Mouse (Mus musculus): ENCODE results near the gene Taok1. TPM values are rescaled to one million over a fixed set of nuclear protein-coding genes. Genes with fewer than 3 reads are reported as not detected.

Gene Taok1
- total RNA-seq, 1 experiment: 60.8 TPM

DNA sequence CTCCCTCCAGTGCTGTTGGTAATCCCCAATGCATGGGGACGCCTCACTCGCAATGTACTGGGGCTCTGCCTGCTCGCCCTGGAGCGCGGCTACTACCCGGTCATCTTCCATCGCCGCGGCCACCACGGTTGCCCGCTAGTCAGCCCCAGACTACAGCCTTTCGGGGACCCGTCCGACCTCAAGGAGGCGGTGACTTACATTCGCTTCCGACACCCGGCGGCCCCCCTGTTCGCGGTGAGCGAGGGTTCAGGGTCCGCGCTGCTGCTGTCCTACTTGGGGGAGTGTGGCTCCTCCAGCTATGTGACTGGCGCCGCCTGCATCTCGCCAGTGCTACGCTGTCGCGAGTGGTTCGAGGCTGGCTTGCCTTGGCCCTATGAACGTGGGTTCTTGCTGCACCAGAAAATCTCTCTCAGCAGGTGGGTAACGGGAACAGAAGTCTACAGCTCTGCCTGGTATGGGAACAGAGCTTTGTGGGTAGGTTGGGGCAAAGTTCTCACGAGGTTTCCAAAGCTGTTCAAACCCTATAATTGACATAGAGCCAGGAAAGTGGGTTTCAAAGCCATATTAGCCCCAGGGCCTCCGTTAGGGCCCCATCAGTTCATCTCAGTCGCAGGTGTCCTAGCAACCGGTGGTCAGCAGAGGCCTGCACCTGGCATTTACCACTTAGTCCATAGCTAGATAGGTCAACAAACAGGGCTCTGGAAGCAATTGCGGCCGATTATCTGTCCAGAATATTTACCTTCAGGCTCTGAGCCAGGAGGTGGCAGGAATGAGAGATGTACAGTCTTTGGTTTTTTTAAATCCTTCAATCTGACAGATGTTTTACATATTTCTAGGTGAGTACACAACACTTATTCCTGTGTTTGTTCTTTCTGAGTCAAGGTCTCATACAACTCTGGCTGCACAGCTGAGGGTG lies 91.7 kb downstream of the Taok1 start, which contains the start of gene Trp53i13:
Gene Trp53i13 (minus strand): TSS at position 344 of the 916 bp plus-strand sequence.
- no peaks in the 10 kb centered on the region for H3K9me3 ChIP-seq (ENCODE audit: control insufficient read depth, insufficient read depth, low read depth, low read length)
- H3K4me1 ChIP-seq (ENCODE audit: control insufficient read depth in 2 of 2, insufficient read depth in 2 of 2, low read length in 2 of 2, poor library complexity in 1 of 2): peaks cover 2 to 10% of the 10 kb centered on the region in 2 experiments
- peak within 1 kb of the TSS; percentile 34 for H3K9ac ChIP-seq (ENCODE audit: insufficient read depth, low read depth, low read length, poor library complexity, severe bottlenecking)
- TF ChIP-seq MAFK (IDR thresholded peaks at IDR 0.05; ENCODE audit: insufficient read depth, low read depth, low read length): no peak
- TF ChIP-seq HCFC1 (IDR thresholded peaks at IDR 0.05; ENCODE audit: borderline replicate concordance, insufficient read depth, low read length): no peak
- no peak for TF ChIP-seq ZC3H11A (IDR thresholded peaks at IDR 0.05; ENCODE audit: borderline replicate concordance, low read depth, low read length)
- TF ChIP-seq ZNF384 (IDR thresholded peaks at IDR 0.05; ENCODE audit: low read depth, low read length): no peak
- no peak for TF ChIP-seq CHD2 (IDR thresholded peaks at IDR 0.05; ENCODE audit: low read depth, low read length)
- no peaks in the 10 kb centered on the region for H3K36me3 ChIP-seq (ENCODE audit: control insufficient read depth, insufficient read depth, low read length, poor library complexity, severe bottlenecking)
- no peak for DNase-seq (ENCODE audit: low read depth, low spot score)
- no peak within 1 kb of the TSS for H3K27ac ChIP-seq (ENCODE audit: insufficient read depth, low read depth, low read length, poor library complexity, severe bottlenecking)
- H3K4me3 ChIP-seq (ENCODE audit: insufficient read depth in 1 of 2, low read depth in 1 of 2, low read length in 2 of 2, poor library complexity in 1 of 2, severe bottlenecking in 1 of 2): peak within 1 kb of the TSS; percentile 66 to 69
- in situ Hi-C loops (cut with MboI; ENCODE audit: low sequenced_read_pairs in 2 of 2, unreplicated experiment in 2 of 2): no loop called here

- in situ Hi-C loops (cut with MboI; ENCODE audit: low sequenced_read_pairs in 2 of 2, unreplicated experiment in 2 of 2): no loop called here
- Histone ChIP-seq H3K4me1 (ENCODE audit: control insufficient read depth in 2 of 2, insufficient read depth in 2 of 2, low read length in 2 of 2, poor library complexity in 1 of 2) (peaks cover 2 to 10% of the 10 kb centered on the region in 2 experiments), H3K27ac (ENCODE audit: insufficient read depth, low read depth, low read length, poor library complexity, severe bottlenecking) (no peak within 1 kb of the TSS)
Measured at GRCm38 (mm10) chr11:77514832-77515636, 92.6 kb downstream of the Taok1 start, which contains the start of gene Abhd15. Gene Abhd15, plus strand, starts transcription at chr11:77515121.

DNA sequence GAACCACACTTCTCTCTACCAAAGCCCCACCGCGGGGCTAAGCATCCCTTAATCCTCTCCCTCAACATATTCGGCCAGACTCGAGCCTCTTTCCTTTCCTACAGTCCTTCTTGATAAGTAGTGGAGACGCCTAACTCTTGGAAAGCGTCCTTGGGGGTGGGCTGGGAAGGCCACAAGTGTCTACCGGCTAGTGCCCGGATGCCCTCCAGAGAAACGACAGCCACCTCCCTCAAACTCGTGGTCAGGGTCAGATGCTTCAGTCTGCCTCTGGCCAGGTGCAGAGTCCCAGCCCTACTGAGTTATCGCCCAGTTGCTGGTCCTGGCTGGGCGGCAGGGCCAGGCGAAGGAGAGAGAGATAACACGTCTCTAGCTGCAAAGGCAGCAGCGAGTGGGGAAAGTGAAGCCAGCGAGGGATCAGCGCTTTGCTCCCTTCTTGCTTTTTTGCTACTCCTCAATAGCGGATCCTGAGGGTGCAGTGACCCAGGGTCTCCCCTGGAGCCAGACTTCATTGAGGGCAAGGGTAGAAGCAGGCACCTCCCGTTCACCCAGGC lies 93.3 kb downstream of the Taok1 start:
- TF ChIP-seq MAFK (IDR thresholded peaks at IDR 0.05; ENCODE audit: insufficient read depth, low read depth, low read length) (no peak), HCFC1 (IDR thresholded peaks at IDR 0.05; ENCODE audit: borderline replicate concordance, insufficient read depth, low read length) (no peak), ZNF384 (IDR thresholded peaks at IDR 0.05; ENCODE audit: low read depth, low read length) (no peak), CHD2 (IDR thresholded peaks at IDR 0.05; ENCODE audit: low read depth, low read length) (no peak), ZC3H11A (IDR thresholded peaks at IDR 0.05; ENCODE audit: borderline replicate concordance, low read depth, low read length) (no peak)
- Histone ChIP-seq H3K27ac (ENCODE audit: insufficient read depth, low read depth, low read length, poor library complexity, severe bottlenecking) (no peak overlapping the region), H3K9me3 (ENCODE audit: control insufficient read depth, insufficient read depth, low read depth, low read length) (no peaks in the 10 kb centered on the region), H3K9ac (ENCODE audit: insufficient read depth, low read depth, low read length, poor library complexity, severe bottlenecking) (no peak overlapping the region), H3K4me3 (ENCODE audit: insufficient read depth in 1 of 2, low read depth in 1 of 2, low read length in 2 of 2, poor library complexity in 1 of 2, severe bottlenecking in 1 of 2) (peak overlapping the region; percentile 66 to 69), H3K36me3 (ENCODE audit: control insufficient read depth, insufficient read depth, low read length, poor library complexity, severe bottlenecking) (no peaks in the 10 kb centered on the region), H3K4me1 (ENCODE audit: control insufficient read depth in 2 of 2, insufficient read depth in 2 of 2, low read length in 2 of 2, poor library complexity in 1 of 2) (peaks cover 2 to 10% of the 10 kb centered on the region in 2 experiments)
- no peak for DNase-seq (ENCODE audit: low read depth, low spot score)
- in situ Hi-C loops (cut with MboI; ENCODE audit: low sequenced_read_pairs in 2 of 2, unreplicated experiment in 2 of 2): no loop called here

More at GRCm38 (mm10) chr11:77514832-77515636, 92.6 kb downstream of the Taok1 start, which contains the start of gene Abhd15:
- H3K36me3 ChIP-seq (ENCODE audit: control insufficient read depth, insufficient read depth, low read length, poor library complexity, severe bottlenecking): no peaks in the 10 kb centered on the region
- peak within 1 kb of the TSS; percentile 66 to 69 for H3K4me3 ChIP-seq (ENCODE audit: insufficient read depth in 1 of 2, low read depth in 1 of 2, low read length in 2 of 2, poor library complexity in 1 of 2, severe bottlenecking in 1 of 2)
- no peak for TF ChIP-seq HCFC1 (IDR thresholded peaks at IDR 0.05; ENCODE audit: borderline replicate concordance, insufficient read depth, low read length)
- TF ChIP-seq MAFK (IDR thresholded peaks at IDR 0.05; ENCODE audit: insufficient read depth, low read depth, low read length): no peak
- TF ChIP-seq ZNF384 (IDR thresholded peaks at IDR 0.05; ENCODE audit: low read depth, low read length): no peak
- TF ChIP-seq ZC3H11A (IDR thresholded peaks at IDR 0.05; ENCODE audit: borderline replicate concordance, low read depth, low read length): no peak
- no peak for TF ChIP-seq CHD2 (IDR thresholded peaks at IDR 0.05; ENCODE audit: low read depth, low read length)
- H3K9ac ChIP-seq (ENCODE audit: insufficient read depth, low read depth, low read length, poor library complexity, severe bottlenecking): peak within 1 kb of the TSS; percentile 34
- DNase-seq (ENCODE audit: low read depth, low spot score): no peak
- no peaks in the 10 kb centered on the region for H3K9me3 ChIP-seq (ENCODE audit: control insufficient read depth, insufficient read depth, low read depth, low read length)

DNA sequence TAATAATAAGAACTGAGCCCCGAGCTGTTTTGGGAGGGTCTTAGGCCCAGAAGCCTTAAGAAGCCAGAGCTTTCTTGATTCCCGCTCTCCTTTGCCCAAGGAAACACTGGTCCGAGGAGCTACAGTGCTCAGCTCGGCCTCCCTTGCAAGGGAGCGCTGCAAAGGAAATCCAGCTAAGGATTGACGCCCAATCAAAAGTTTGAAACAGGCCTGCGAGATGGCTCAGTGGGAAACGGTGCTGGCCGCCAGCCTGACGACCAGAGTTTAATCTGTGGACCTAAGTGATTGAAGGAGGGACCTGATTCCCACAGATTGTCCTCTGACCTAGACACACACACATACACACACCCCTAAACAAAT lies 93.8 kb downstream of the Taok1 start:
- peak overlapping the region; percentile 79; the same call in 1 of the 2 replicates for H3K9ac ChIP-seq (ENCODE audit: insufficient read depth, low read depth, low read length, poor library complexity, severe bottlenecking)
- H3K4me3 ChIP-seq (ENCODE audit: insufficient read depth in 1 of 2, low read depth in 1 of 2, low read length in 2 of 2, poor library complexity in 1 of 2, severe bottlenecking in 1 of 2): peak overlapping the region; percentile 66 to 69
- no peaks in the 10 kb centered on the region for H3K9me3 ChIP-seq (ENCODE audit: control insufficient read depth, insufficient read depth, low read depth, low read length)
- no peak for DNase-seq (ENCODE audit: low read depth, low spot score)
- peaks cover 2 to 11% of the 10 kb centered on the region in 2 experiments for H3K4me1 ChIP-seq (ENCODE audit: control insufficient read depth in 2 of 2, insufficient read depth in 2 of 2, low read length in 2 of 2, poor library complexity in 1 of 2)
- TF ChIP-seq ZNF384 (IDR thresholded peaks at IDR 0.05; ENCODE audit: low read depth, low read length) (no peak), MAFK (IDR thresholded peaks at IDR 0.05; ENCODE audit: insufficient read depth, low read depth, low read length) (no peak), HCFC1 (IDR thresholded peaks at IDR 0.05; ENCODE audit: borderline replicate concordance, insufficient read depth, low read length) (no peak), ZC3H11A (IDR thresholded peaks at IDR 0.05; ENCODE audit: borderline replicate concordance, low read depth, low read length) (no peak), CHD2 (IDR thresholded peaks at IDR 0.05; ENCODE audit: low read depth, low read length) (no peak)
- H3K27ac ChIP-seq (ENCODE audit: insufficient read depth, low read depth, low read length, poor library complexity, severe bottlenecking): no peak overlapping the region
- H3K36me3 ChIP-seq (ENCODE audit: control insufficient read depth, insufficient read depth, low read length, poor library complexity, severe bottlenecking): no peaks in the 10 kb centered on the region
- in situ Hi-C loops (cut with MboI; ENCODE audit: low sequenced_read_pairs in 2 of 2, unreplicated experiment in 2 of 2): no loop called here

All from ES-E14 (cell line).